Mouse (Mus musculus): ENCODE measurements around the gene Plce1.

DNA sequence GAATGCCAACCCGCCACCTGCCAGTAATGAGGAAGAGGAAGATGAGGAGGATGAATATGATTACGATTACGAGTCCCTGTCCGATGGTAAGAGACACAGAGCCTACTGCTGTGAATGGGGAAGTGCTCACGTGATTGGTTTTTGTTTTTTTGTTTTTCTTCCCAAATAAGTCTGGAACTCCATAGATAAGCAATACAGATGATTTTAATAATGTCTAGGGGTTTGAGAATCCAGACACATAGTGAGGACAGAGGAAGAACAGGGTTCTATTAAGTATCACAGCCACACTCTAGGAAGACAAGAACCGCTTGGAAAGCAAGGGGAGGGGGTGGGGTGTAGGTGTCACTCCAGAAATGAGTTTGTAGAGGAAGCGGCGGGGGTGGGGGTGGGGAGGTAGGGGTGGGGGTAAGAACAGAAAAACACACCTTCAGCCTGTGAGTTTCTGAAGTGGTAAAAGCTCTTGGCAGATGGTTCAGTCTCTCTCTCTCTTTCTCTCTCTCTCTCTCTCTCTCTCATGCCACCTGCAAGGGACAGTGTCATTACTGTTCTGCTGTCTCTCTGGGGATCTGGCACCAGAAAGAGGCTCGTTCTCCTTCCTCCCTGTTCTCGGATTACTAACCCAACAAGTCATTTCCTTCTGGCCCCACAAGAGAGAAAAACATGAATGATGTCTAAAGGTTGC is 265.0 kb downstream of the Plce1 start:
- TF ChIP-seq CTCF (IDR thresholded peaks at IDR 0.05; ENCODE audit: low read depth) (no peak), EP300 (IDR thresholded peaks at IDR 0.05; ENCODE audit: low read depth) (no peak)
